Mouse (Mus musculus): ENCODE results near the gene Me3.
"Not testable (repeated sequence)": the region's sequence is repeated elsewhere in the genome, so short reads cannot be mapped to it uniquely, and the experiment has no call there.

Me3 gene

GRCm38 (mm10) chr7:89730514-89730913 lies 98.3 kb downstream of the Me3 start:
- DNase-seq (ENCODE audit: low spot score in 2 of 2): no peak

GRCm38 (mm10) chr7:89731115-89731514 lies 98.9 kb downstream of the Me3 start:
- not testable (repeated sequence) for DNase-seq (ENCODE audit: low spot score in 2 of 2)

GRCm38 (mm10) chr7:89748415-89748814 lies 116.2 kb downstream of the Me3 start:
- DNase-seq (ENCODE audit: low spot score in 2 of 2): no peak

GRCm38 (mm10) chr7:89749183-89749582 lies 117.0 kb downstream of the Me3 start:
- DNase-seq (ENCODE audit: low spot score in 2 of 2): no peak

GRCm38 (mm10) chr7:89766678-89767508 lies 134.7 kb downstream of the Me3 start:
- DNase-seq (ENCODE audit: low spot score in 2 of 2): no peak

GRCm38 (mm10) chr7:89769106-89769896 lies 137.1 kb downstream of the Me3 start:
- DNase-seq (ENCODE audit: low spot score in 2 of 2): no peak

GRCm38 (mm10) chr7:89770021-89770420 lies 137.8 kb downstream of the Me3 start:
- no peak for DNase-seq (ENCODE audit: low spot score in 2 of 2)

- no peak for DNase-seq (ENCODE audit: low spot score in 2 of 2)
Measured at GRCm38 (mm10) chr7:89772906-89773305, 140.7 kb downstream of the Me3 start.

- no peak for DNase-seq (ENCODE audit: low spot score in 2 of 2)
Measured at GRCm38 (mm10) chr7:89773352-89773921, 141.2 kb downstream of the Me3 start.

- no peak for DNase-seq (ENCODE audit: low spot score in 2 of 2)
Measured at GRCm38 (mm10) chr7:89773926-89774325, 141.7 kb downstream of the Me3 start.

GRCm38 (mm10) chr7:89775848-89776247 lies 143.7 kb downstream of the Me3 start:
- DNase-seq (ENCODE audit: low spot score in 2 of 2): no peak

GRCm38 (mm10) chr7:89781391-89781790 lies 149.2 kb downstream of the Me3 start:
- DNase-seq (ENCODE audit: low spot score in 2 of 2): no peak

GRCm38 (mm10) chr7:89787735-89788134 lies 155.5 kb downstream of the Me3 start:
- no peak for DNase-seq (ENCODE audit: low spot score in 2 of 2)

GRCm38 (mm10) chr7:89792576-89792975 lies 160.4 kb downstream of the Me3 start:
- DNase-seq (ENCODE audit: low spot score in 2 of 2): no peak

GRCm38 (mm10) chr7:89795366-89795765 lies 163.2 kb downstream of the Me3 start:
- no peak for DNase-seq (ENCODE audit: low spot score in 2 of 2)

- no peak for DNase-seq (ENCODE audit: low spot score in 2 of 2)
Measured at GRCm38 (mm10) chr7:89796351-89796801, 164.2 kb downstream of the Me3 start.

GRCm38 (mm10) chr7:89798358-89799020 lies 166.3 kb downstream of the Me3 start:
- DNase-seq (ENCODE audit: low spot score in 2 of 2): no peak

- DNase-seq (ENCODE audit: low spot score in 2 of 2): no peak
Measured at GRCm38 (mm10) chr7:89802447-89802846, 170.3 kb downstream of the Me3 start.

- no peak for DNase-seq (ENCODE audit: low spot score in 2 of 2)
Measured at GRCm38 (mm10) chr7:89803966-89804365, 171.8 kb downstream of the Me3 start.

GRCm38 (mm10) chr7:89809400-89809799 lies 177.2 kb downstream of the Me3 start:
- no peak for DNase-seq (ENCODE audit: low spot score in 2 of 2)

- DNase-seq (ENCODE audit: low spot score in 2 of 2): no peak
Measured at GRCm38 (mm10) chr7:89828436-89829065, 196.4 kb downstream of the Me3 start.
